Mouse (Mus musculus): ENCODE data around the gene Rbl2. TPM values are rescaled to one million over a fixed set of nuclear protein-coding genes. Genes with fewer than 3 reads are reported as not detected.

Gene Rbl2
- polyA plus RNA-seq, 1 experiment from 2014 or later, result 19.1 TPM

DNA sequence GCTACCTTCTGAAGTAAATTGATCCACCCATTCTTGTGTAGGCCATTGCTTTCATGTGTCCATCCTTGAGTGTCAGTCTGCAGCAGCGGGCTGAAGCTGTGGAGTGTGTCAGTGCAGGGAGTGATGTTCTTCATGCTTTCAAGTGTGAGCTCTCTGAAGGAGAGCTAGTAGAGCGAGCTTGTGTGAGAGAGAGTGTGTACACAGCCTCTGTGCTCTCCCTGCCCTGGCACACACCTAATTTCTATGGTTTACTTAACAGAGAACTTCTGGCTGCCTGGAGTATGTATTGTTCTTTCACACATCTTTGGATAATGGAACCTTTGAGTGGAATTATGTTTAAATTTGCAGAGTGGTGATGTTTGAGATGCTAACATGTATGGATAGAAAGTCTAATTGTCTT lies 19.7 kb downstream of the Rbl2 start:
- Histone ChIP-seq H3K4me2 (replicated peaks; ENCODE audit: low read depth, low read length) (no peak overlapping the region), H3K27ac (ENCODE audit: low read length) (no peak overlapping the region), H3K4me3 (ENCODE audit: low read length) (no peak overlapping the region), H3K36me3 (ENCODE audit: insufficient read depth, low read length) (peaks cover 36% of the 10 kb centered on the region), H3K9ac (replicated peaks; ENCODE audit: low read length) (no peak overlapping the region), H3K27me3 (ENCODE audit: insufficient read depth, low read length) (no peaks in the 10 kb centered on the region), H3K4me1 (ENCODE audit: insufficient read depth, low read length) (0 out of 2 replicates have a peak, but pooled peaks cover 4% of the 10 kb centered on the region), H3K9me3 (ENCODE audit: low read length) (no peaks in the 10 kb centered on the region)
- 84% methylated on average over 2 of the region's 2 CpGs for whole genome bisulfite sequencing
- ATAC-seq (ENCODE audit: low FRiP score, low TSS enrichment), result no peak

- Histone ChIP-seq H3K4me3 (ENCODE audit: low read length) (no peak overlapping the region), H3K36me3 (ENCODE audit: insufficient read depth, low read length) (peaks cover 33% of the 10 kb centered on the region), H3K9ac (replicated peaks; ENCODE audit: low read length) (no peak overlapping the region), H3K4me2 (replicated peaks; ENCODE audit: low read depth, low read length) (no peak overlapping the region), H3K4me1 (ENCODE audit: insufficient read depth, low read length) (0 out of 2 replicates have a peak, but pooled peaks cover 5% of the 10 kb centered on the region), H3K27ac (ENCODE audit: low read length) (peak overlapping the region; percentile 88), H3K27me3 (ENCODE audit: insufficient read depth, low read length) (no peaks in the 10 kb centered on the region), H3K9me3 (ENCODE audit: low read length) (no peaks in the 10 kb centered on the region)
- 64% methylated on average over 5 of the region's 5 CpGs for WGBS
- ATAC-seq (ENCODE audit: low FRiP score, low TSS enrichment), result peak; percentile 76
These were observed 24.3 kb downstream of the Rbl2 start for GRCm38 (mm10) chr8:91094135-91094534.

GRCm38 (mm10) chr8:91098106-91098505 lies 28.2 kb downstream of the Rbl2 start:
- Histone ChIP-seq H3K9me3 (ENCODE audit: low read length) (no peaks in the 10 kb centered on the region), H3K4me2 (replicated peaks; ENCODE audit: low read depth, low read length) (no peak overlapping the region), H3K4me3 (ENCODE audit: low read length) (no peak overlapping the region), H3K4me1 (ENCODE audit: insufficient read depth, low read length) (0 out of 2 replicates have a peak, but pooled peaks cover 5% of the 10 kb centered on the region), H3K27me3 (ENCODE audit: insufficient read depth, low read length) (no peaks in the 10 kb centered on the region), H3K27ac (ENCODE audit: low read length) (no peak overlapping the region; the same call in 1 of the 2 replicates), H3K9ac (replicated peaks; ENCODE audit: low read length) (no peak overlapping the region), H3K36me3 (ENCODE audit: insufficient read depth, low read length) (peaks cover 39% of the 10 kb centered on the region)
- no peak for ATAC-seq (ENCODE audit: low FRiP score, low TSS enrichment)
- WGBS, result 75% methylated on average over 6 of the region's 6 CpGs

GRCm38 (mm10) chr8:91106271-91106670 lies 36.4 kb downstream of the Rbl2 start:
- peaks cover 34% of the 10 kb centered on the region for H3K36me3 ChIP-seq (ENCODE audit: insufficient read depth, low read length)
- no peak overlapping the region for H3K4me3 ChIP-seq (ENCODE audit: low read length)
- no peak overlapping the region for H3K4me2 ChIP-seq (replicated peaks; ENCODE audit: low read depth, low read length)
- no peak overlapping the region for H3K9ac ChIP-seq (replicated peaks; ENCODE audit: low read length)
- H3K27me3 ChIP-seq (ENCODE audit: insufficient read depth, low read length), result no peaks in the 10 kb centered on the region
- 92% methylated on average over 12 of the region's 12 CpGs for WGBS
- H3K4me1 ChIP-seq (ENCODE audit: insufficient read depth, low read length), result no peaks in the 10 kb centered on the region
- ATAC-seq (ENCODE audit: low FRiP score, low TSS enrichment), result no peak
- H3K9me3 ChIP-seq (ENCODE audit: low read length), result no peaks in the 10 kb centered on the region
- no peak overlapping the region for H3K27ac ChIP-seq (ENCODE audit: low read length)

DNA sequence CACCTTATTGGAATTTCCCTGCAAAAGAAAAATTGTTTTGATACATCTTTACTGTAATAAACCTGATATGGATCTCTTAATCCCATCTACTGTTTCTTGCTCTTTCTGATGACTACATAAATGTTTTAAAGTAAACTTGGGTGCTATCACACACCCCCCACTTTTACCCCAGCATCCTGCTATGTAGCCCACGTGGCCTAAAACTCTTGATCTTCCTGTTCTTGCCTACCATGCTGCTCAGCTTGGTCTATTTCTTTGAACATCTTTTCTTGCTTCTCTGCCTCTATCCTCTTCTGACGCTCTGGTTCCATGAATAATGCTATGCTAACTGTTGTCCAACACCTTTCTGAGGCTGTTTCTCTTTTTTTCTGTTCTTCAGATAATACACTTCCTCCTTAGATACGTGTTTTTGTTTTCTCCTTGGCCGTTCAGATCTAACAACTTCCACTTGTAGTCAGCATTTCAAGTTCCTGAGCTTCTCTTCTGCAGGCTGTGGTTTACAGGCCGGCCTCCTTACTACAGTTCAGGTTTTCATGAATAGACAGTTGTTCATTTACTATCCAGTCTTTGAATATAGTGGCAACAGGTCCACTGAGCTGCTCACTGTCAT lies 42.1 kb downstream of the Rbl2 start:
- H3K9ac ChIP-seq (replicated peaks; ENCODE audit: low read length), result no peak overlapping the region
- no peak for ATAC-seq (ENCODE audit: low FRiP score, low TSS enrichment)
- peaks cover 35% of the 10 kb centered on the region for H3K36me3 ChIP-seq (ENCODE audit: insufficient read depth, low read length)

DNA sequence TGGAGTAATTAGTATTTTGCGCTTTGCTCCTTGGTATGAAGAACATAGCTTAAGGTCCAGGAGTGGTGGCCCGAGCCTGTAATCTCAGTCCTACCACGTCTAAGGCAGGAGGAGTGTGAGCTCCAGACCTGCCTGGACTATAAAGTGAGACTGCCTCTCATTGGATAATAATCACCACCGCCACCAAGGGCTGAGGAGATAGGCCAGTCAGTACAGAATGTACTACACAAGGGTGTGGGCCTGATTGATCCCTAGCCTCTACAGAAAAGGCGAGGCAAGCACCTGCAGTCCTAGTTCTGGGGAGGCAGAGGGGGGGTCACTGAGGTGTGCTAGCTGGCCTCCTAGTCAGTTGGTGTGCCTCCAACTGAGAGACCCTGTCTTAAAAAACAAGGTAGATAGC lies 44.6 kb downstream of the Rbl2 start:
- H3K4me3 ChIP-seq (ENCODE audit: low read length), result no peak overlapping the region
- no peaks in the 10 kb centered on the region for H3K4me1 ChIP-seq (ENCODE audit: insufficient read depth, low read length)
- 0 out of 2 replicates have a peak overlapping the region, but pooled peaks have one; percentile 13 for H3K27ac ChIP-seq (ENCODE audit: low read length)
- no peaks in the 10 kb centered on the region for H3K27me3 ChIP-seq (ENCODE audit: insufficient read depth, low read length)
- H3K9ac ChIP-seq (replicated peaks; ENCODE audit: low read length), result no peak overlapping the region
- ATAC-seq (ENCODE audit: low FRiP score, low TSS enrichment), result peak; percentile 39; the same call in 1 of the 2 replicates
- no peak overlapping the region for H3K4me2 ChIP-seq (replicated peaks; ENCODE audit: low read depth, low read length)
- no peaks in the 10 kb centered on the region for H3K9me3 ChIP-seq (ENCODE audit: low read length)
- H3K36me3 ChIP-seq (ENCODE audit: insufficient read depth, low read length), result peaks cover 42% of the 10 kb centered on the region
- WGBS, result 90% methylated on average over 5 of the region's 5 CpGs

More for the DNA sequence above, 42.1 kb downstream of the Rbl2 start:
- Histone ChIP-seq H3K9me3 (ENCODE audit: low read length) (no peaks in the 10 kb centered on the region), H3K4me1 (ENCODE audit: insufficient read depth, low read length) (no peaks in the 10 kb centered on the region), H3K4me3 (ENCODE audit: low read length) (no peak overlapping the region), H3K27me3 (ENCODE audit: insufficient read depth, low read length) (no peaks in the 10 kb centered on the region), H3K4me2 (replicated peaks; ENCODE audit: low read depth, low read length) (no peak overlapping the region), H3K27ac (ENCODE audit: low read length) (no peak overlapping the region)
- WGBS, result 87% methylated on average over 5 of the region's 5 CpGs

GRCm38 (mm10) chr8:91114910-91115309 lies 45.1 kb downstream of the Rbl2 start:
- ATAC-seq (ENCODE audit: low FRiP score, low TSS enrichment), result peak; percentile 51; the same call in 1 of the 2 replicates
- H3K4me3 ChIP-seq (ENCODE audit: low read length), result no peak overlapping the region
- H3K4me2 ChIP-seq (replicated peaks; ENCODE audit: low read depth, low read length), result no peak overlapping the region
- 36% methylated on average over 11 of the region's 11 CpGs for WGBS
- H3K9me3 ChIP-seq (ENCODE audit: low read length), result no peaks in the 10 kb centered on the region
- no peaks in the 10 kb centered on the region for H3K4me1 ChIP-seq (ENCODE audit: insufficient read depth, low read length)
- no peaks in the 10 kb centered on the region for H3K27me3 ChIP-seq (ENCODE audit: insufficient read depth, low read length)
- no peak overlapping the region for H3K27ac ChIP-seq (ENCODE audit: low read length)
- no peak overlapping the region for H3K9ac ChIP-seq (replicated peaks; ENCODE audit: low read length)
- H3K36me3 ChIP-seq (ENCODE audit: insufficient read depth, low read length), result peaks cover 45% of the 10 kb centered on the region

- WGBS, result 94% methylated on average over 4 of the region's 4 CpGs
- Histone ChIP-seq H3K36me3 (ENCODE audit: insufficient read depth, low read length) (peaks cover 57% of the 10 kb centered on the region), H3K4me3 (ENCODE audit: low read length) (no peak overlapping the region), H3K9ac (replicated peaks; ENCODE audit: low read length) (no peak overlapping the region), H3K9me3 (ENCODE audit: low read length) (no peaks in the 10 kb centered on the region), H3K4me1 (ENCODE audit: insufficient read depth, low read length) (no peaks in the 10 kb centered on the region), H3K27ac (ENCODE audit: low read length) (no peak overlapping the region), H3K27me3 (ENCODE audit: insufficient read depth, low read length) (no peaks in the 10 kb centered on the region), H3K4me2 (replicated peaks; ENCODE audit: low read depth, low read length) (no peak overlapping the region)
- no peak for ATAC-seq (ENCODE audit: low FRiP score, low TSS enrichment)
These were observed 47.7 kb downstream of the Rbl2 start for GRCm38 (mm10) chr8:91117537-91117936.

DNA sequence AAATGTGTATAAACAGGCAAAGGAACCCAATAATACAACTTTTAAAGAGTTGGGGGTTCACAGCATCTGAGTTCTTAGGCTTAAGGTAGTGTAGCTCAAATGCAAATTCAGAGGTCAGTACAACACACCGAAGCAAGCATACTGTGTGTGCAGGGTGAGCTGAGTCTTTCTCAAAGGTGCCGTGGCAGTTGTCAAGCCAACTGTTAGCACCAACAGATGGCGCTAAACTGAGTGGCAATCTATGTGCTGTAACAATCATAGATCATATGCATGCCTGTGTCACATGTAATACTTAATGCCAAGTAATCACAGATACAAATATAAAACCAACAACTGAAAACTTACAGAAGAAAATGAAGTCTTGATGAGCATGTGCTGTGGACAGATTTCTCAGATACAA lies 48.3 kb downstream of the Rbl2 start:
- peaks cover 57% of the 10 kb centered on the region for H3K36me3 ChIP-seq (ENCODE audit: insufficient read depth, low read length)

DNA sequence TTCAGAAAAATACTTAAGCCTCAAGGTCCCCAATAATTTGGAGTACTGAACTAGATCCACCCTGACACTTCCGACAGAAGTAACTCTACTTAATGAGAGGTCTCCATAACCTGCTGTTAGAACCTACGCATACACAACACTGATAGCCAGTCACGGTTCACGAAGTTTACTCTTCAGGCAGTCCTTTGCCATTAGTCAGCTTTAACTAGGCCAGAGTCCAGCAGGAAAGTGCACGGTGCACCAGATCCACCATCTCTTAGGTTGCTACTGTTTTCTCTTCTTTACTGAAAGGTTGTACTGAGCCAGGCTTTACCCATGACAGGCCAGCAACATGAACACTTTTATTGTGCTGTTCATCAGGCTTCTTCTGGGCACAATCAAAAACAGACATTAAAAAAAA lies 54.5 kb downstream of the Rbl2 start:
- H3K4me2 ChIP-seq (replicated peaks; ENCODE audit: low read depth, low read length), result no peak overlapping the region
- H3K4me3 ChIP-seq (ENCODE audit: low read length), result no peak overlapping the region
- no peaks in the 10 kb centered on the region for H3K9me3 ChIP-seq (ENCODE audit: low read length)
- ATAC-seq (ENCODE audit: low FRiP score, low TSS enrichment), result peak; percentile 54; the same call in 1 of the 2 replicates
- H3K27me3 ChIP-seq (ENCODE audit: insufficient read depth, low read length), result no peaks in the 10 kb centered on the region
- WGBS, result 80% methylated on average over 5 of the region's 5 CpGs
- no peaks in the 10 kb centered on the region for H3K4me1 ChIP-seq (ENCODE audit: insufficient read depth, low read length)
- no peak overlapping the region for H3K9ac ChIP-seq (replicated peaks; ENCODE audit: low read length)
- no peak overlapping the region for H3K27ac ChIP-seq (ENCODE audit: low read length)
- H3K36me3 ChIP-seq (ENCODE audit: insufficient read depth, low read length), result peaks cover 68% of the 10 kb centered on the region

More for the DNA sequence above, 48.3 kb downstream of the Rbl2 start:
- Histone ChIP-seq H3K27ac (ENCODE audit: low read length) (no peak overlapping the region), H3K9ac (replicated peaks; ENCODE audit: low read length) (no peak overlapping the region), H3K27me3 (ENCODE audit: insufficient read depth, low read length) (no peaks in the 10 kb centered on the region), H3K4me1 (ENCODE audit: insufficient read depth, low read length) (no peaks in the 10 kb centered on the region), H3K4me3 (ENCODE audit: low read length) (no peak overlapping the region), H3K9me3 (ENCODE audit: low read length) (no peaks in the 10 kb centered on the region), H3K4me2 (replicated peaks; ENCODE audit: low read depth, low read length) (no peak overlapping the region)
- 80% methylated on average over 3 of the region's 3 CpGs for WGBS
- no peak for ATAC-seq (ENCODE audit: low FRiP score, low TSS enrichment)

Data from kidney, embryonic 16.5 days (tissue).